Mouse (Mus musculus): Measurements from ENCODE around the gene Olfr1317.

- TF ChIP-seq CTCF (conservative IDR thresholded peaks at IDR 0.05; ENCODE audit: low read length) (no peak), POU5F1 (IDR thresholded peaks at IDR 0.05; ENCODE audit: borderline replicate concordance, low read length) (no peak), NANOG (IDR thresholded peaks at IDR 0.05; ENCODE audit: borderline replicate concordance, low read length) (no peak)
Observed at GRCm38 (mm10) chr2:112096681-112097080, 43.4 kb upstream of the Olfr1317 start, which contains the start of gene Olfr1314.

Data from E14TG2a.4 (cell line).